Mouse (Mus musculus) heart, embryonic 12.5 days (tissue): Measurements from ENCODE around the gene Ranbp2. TPM values are rescaled to one million over a fixed set of nuclear protein-coding genes. Genes with fewer than 3 reads are reported as not detected.
A peak's percentile ranks its signal among the peaks of the same experiment; 100 is the strongest.

Experiments
- ATAC-seq: fragments of 200-750 bp; cut with Nextera tagmentation; 2 replicates; pipeline ENCODE4 v1.8.0; 2017; ENCODE audit warnings: moderate TSS enrichment, moderate library complexity; ENCODE audit not compliant: insufficient number of reproducible peaks, low FRiP score
- H3K27ac ChIP-seq: fragments of 300-500 bp; sonication (generic); 2 replicates; pipeline ENCODE4 v1.5.1; 2016; ENCODE audit warnings: mild to moderate bottlenecking, moderate library complexity; ENCODE audit not compliant: poor library complexity, severe bottlenecking
- H3K27me3 ChIP-seq: fragments of 300-500 bp; sonication (generic); replicated peaks from 2 replicates; pipeline ENCODE4 v1.6.1; 2016; ENCODE audit warnings: mild to moderate bottlenecking, moderate library complexity
- H3K36me3 ChIP-seq: fragments of 300-500 bp; sonication (generic); 2 replicates; pipeline ENCODE4 v1.6.1; 2016; ENCODE audit warnings: mild to moderate bottlenecking, moderate library complexity
- H3K4me1 ChIP-seq: fragments of 300-500 bp; sonication (generic); replicated peaks from 2 replicates; pipeline ENCODE4 v1.6.1; 2016; ENCODE audit warnings: mild to moderate bottlenecking
- H3K4me2 ChIP-seq: fragments of 300-500 bp; sonication (generic); 2 replicates; pipeline ENCODE4 v1.6.1; 2016; ENCODE audit warnings: mild to moderate bottlenecking, moderate library complexity
- H3K4me3 ChIP-seq: fragments of 300-500 bp; sonication (generic); 2 replicates; pipeline ENCODE4 v1.5.1; 2016; ENCODE audit warnings: mild to moderate bottlenecking
- H3K9ac ChIP-seq: fragments of 300-500 bp; sonication (generic); 2 replicates; pipeline ENCODE4 v1.6.1; 2016; ENCODE audit warnings: mild to moderate bottlenecking, moderate library complexity
- H3K9me3 ChIP-seq: fragments of 300-500 bp; sonication (generic); replicated peaks from 2 replicates; pipeline ENCODE4 v1.6.1; 2016; ENCODE audit warnings: mild to moderate bottlenecking, moderate library complexity
- WGBS: fragments of 180-500 bp; shearing (Covaris S2); methylation state at CpG from one replicate; pipeline ENCODE4 v1.1.7; 2016; 5-methylcytosine and 5-hydroxymethylcytosine counted together
- polyA plus RNA-seq: library from polyadenylated mRNA; unstranded; fragments of >200 nt; fragmentation: Nextera tagmentation; extraction: Ambion mirVana; gene quantifications from 2 replicates; pipeline ENCODE4 v1.2.1, GENCODE M21; 2016

Gene Ranbp2
- polyA plus RNA-seq, 1 experiment from 2014 or later: 25.8 TPM

GRCm38 (mm10) chr10:58445850-58446249, 870 bp upstream of the Ranbp2 start:
- H3K27me3 ChIP-seq: no peaks in the 10 kb centered on the region
- peak overlapping the region; percentile 63 for H3K4me2 ChIP-seq
- no peaks in the 10 kb centered on the region for H3K9me3 ChIP-seq
- 21% methylated on average over 9 of the region's 9 CpGs for WGBS
- ATAC-seq: no peak
- no peaks in the 10 kb centered on the region for H3K36me3 ChIP-seq
- peak overlapping the region; percentile 99 for H3K4me3 ChIP-seq
- peak overlapping the region; percentile 96 for H3K27ac ChIP-seq
- H3K4me1 ChIP-seq: peaks cover 9% of the 10 kb centered on the region
- peak overlapping the region; percentile 75 for H3K9ac ChIP-seq

GRCm38 (mm10) chr10:58447280-58447781, 611 bp downstream of the Ranbp2 start:
- peak overlapping the region; percentile 70 for H3K4me2 ChIP-seq
- WGBS: under 1% methylated on average over 32 of the region's 32 CpGs
- H3K4me1 ChIP-seq: peaks cover 9% of the 10 kb centered on the region
- H3K27me3 ChIP-seq: no peaks in the 10 kb centered on the region
- peaks cover 3% of the 10 kb centered on the region; the same call in 1 of the 2 replicates for H3K36me3 ChIP-seq
- peak; percentile 70; the same call in 1 of the 2 replicates for ATAC-seq
- H3K9me3 ChIP-seq: no peaks in the 10 kb centered on the region
- H3K27ac ChIP-seq: peak overlapping the region; percentile 96
- peak overlapping the region; percentile 99 for H3K4me3 ChIP-seq
- peak overlapping the region; percentile 98 for H3K9ac ChIP-seq

GRCm38 (mm10) chr10:58451575-58451974, 4.9 kb downstream of the Ranbp2 start:
- no peak for ATAC-seq
- H3K36me3 ChIP-seq: peaks cover 21% of the 10 kb centered on the region
- H3K27ac ChIP-seq: peak overlapping the region; percentile 34; the same call in 1 of the 2 replicates

DNA sequence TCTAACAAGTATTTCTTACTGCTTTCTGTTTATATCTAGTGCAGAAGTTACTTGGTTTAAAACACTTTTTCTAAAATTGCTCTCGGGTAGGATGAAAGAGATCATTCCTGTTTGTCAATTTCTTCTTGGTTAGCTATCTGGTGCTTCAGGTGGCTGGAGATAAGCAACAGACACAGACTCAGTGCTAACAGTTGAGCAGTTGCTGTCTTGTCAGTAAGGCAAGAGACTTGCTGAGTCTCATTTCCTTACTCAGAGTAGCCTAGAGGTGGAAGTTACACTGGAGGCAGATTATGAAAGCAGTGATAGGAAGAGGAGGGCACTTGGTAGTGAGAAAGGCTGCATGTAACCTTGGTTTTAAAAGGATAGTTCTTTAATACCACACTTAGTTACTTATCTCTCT, 5.5 kb downstream of the Ranbp2 start:
- Histone ChIP-seq H3K9ac (no peak overlapping the region; the same call in 1 of the 2 replicates), H3K36me3 (peaks cover 21% of the 10 kb centered on the region), H3K4me3 (no peak overlapping the region), H3K9me3 (no peaks in the 10 kb centered on the region), H3K27ac (no peak overlapping the region), H3K4me1 (0 out of 2 replicates have a peak, but pooled peaks cover 2% of the 10 kb centered on the region), H3K27me3 (no peaks in the 10 kb centered on the region), H3K4me2 (no peak overlapping the region)
- WGBS: 31% methylated on average over 1 of the region's 1 CpGs
- ATAC-seq: no peak

More at GRCm38 (mm10) chr10:58451575-58451974, 4.9 kb downstream of the Ranbp2 start:
- no peak overlapping the region for H3K4me2 ChIP-seq
- H3K9ac ChIP-seq: no peak overlapping the region
- no peaks in the 10 kb centered on the region for H3K27me3 ChIP-seq
- 0 out of 2 replicates have a peak, but pooled peaks cover 2% of the 10 kb centered on the region for H3K4me1 ChIP-seq
- no peaks in the 10 kb centered on the region for H3K9me3 ChIP-seq
- H3K4me3 ChIP-seq: no peak overlapping the region

DNA sequence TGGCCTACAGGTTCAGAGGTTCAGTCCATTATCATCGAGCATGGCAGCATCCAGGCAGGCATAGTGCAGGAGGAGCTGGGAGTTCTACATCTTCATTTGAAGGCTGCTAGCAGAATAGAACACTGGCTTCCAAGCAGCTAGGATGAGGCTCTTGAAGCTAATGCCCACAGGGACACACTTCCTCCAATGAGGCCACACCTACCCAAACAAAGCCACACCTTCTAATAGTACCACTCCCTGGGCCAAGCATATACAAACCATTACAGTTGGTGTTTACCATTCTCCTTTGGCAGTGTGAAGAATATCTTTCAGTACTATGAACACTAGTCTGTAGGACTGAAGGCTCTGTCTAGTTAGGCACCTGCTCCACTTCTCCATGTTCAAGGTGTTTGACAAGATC, 13.2 kb downstream of the Ranbp2 start:
- Histone ChIP-seq H3K36me3 (peaks cover 44% of the 10 kb centered on the region), H3K4me3 (no peak overlapping the region), H3K9ac (no peak overlapping the region), H3K27ac (no peak overlapping the region), H3K9me3 (no peaks in the 10 kb centered on the region), H3K27me3 (no peaks in the 10 kb centered on the region), H3K4me1 (no peaks in the 10 kb centered on the region), H3K4me2 (no peak overlapping the region)
- 93% methylated on average over 1 of the region's 1 CpGs for WGBS
- no peak for ATAC-seq

GRCm38 (mm10) chr10:58477086-58477755, 30.5 kb downstream of the Ranbp2 start:
- Histone ChIP-seq H3K27ac (no peak overlapping the region), H3K27me3 (no peaks in the 10 kb centered on the region), H3K9ac (no peak overlapping the region), H3K4me3 (no peak overlapping the region), H3K9me3 (no peaks in the 10 kb centered on the region), H3K36me3 (peaks cover 53% of the 10 kb centered on the region), H3K4me2 (no peak overlapping the region), H3K4me1 (no peaks in the 10 kb centered on the region)
- WGBS: 90% methylated on average over 5 of the region's 5 CpGs
- ATAC-seq: no peak

DNA sequence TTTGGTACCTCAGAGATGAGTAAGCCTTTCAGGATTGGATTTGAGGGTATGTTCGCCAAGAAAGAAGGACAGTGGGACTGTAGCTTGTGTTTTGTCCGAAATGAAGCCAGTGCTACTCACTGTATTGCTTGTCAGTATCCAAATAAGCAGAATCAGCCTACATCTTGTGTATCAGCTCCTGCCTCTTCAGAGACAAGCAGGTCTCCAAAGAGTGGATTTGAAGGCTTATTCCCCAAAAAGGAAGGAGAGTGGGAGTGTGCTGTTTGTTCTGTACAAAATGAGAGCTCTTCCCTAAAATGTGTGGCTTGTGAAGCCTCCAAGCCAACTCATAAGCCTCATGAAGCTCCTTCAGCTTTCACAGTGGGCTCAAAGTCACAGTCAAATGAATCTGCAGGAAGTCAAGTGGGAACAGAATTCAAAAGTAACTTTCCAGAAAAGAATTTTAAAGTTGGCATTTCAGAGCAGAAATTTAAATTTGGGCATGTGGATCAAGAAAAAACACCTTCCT, 31.4 kb downstream of the Ranbp2 start:
- Histone ChIP-seq H3K27ac (no peak overlapping the region), H3K4me3 (no peak overlapping the region), H3K9ac (no peak overlapping the region), H3K36me3 (peaks cover 52% of the 10 kb centered on the region), H3K4me2 (no peak overlapping the region), H3K27me3 (no peaks in the 10 kb centered on the region), H3K9me3 (no peaks in the 10 kb centered on the region), H3K4me1 (no peaks in the 10 kb centered on the region)
- WGBS: 91% methylated on average over 2 of the region's 2 CpGs
- no peak for ATAC-seq

- Histone ChIP-seq H3K9ac (no peak overlapping the region), H3K27ac (no peak overlapping the region), H3K27me3 (no peaks in the 10 kb centered on the region), H3K4me3 (no peak overlapping the region), H3K36me3 (peaks cover 63% of the 10 kb centered on the region), H3K4me1 (no peaks in the 10 kb centered on the region), H3K9me3 (no peaks in the 10 kb centered on the region), H3K4me2 (no peak overlapping the region)
- no peak for ATAC-seq
- WGBS: 91% methylated on average over 4 of the region's 4 CpGs
Observed at GRCm38 (mm10) chr10:58479954-58480490, 33.3 kb downstream of the Ranbp2 start.

DNA sequence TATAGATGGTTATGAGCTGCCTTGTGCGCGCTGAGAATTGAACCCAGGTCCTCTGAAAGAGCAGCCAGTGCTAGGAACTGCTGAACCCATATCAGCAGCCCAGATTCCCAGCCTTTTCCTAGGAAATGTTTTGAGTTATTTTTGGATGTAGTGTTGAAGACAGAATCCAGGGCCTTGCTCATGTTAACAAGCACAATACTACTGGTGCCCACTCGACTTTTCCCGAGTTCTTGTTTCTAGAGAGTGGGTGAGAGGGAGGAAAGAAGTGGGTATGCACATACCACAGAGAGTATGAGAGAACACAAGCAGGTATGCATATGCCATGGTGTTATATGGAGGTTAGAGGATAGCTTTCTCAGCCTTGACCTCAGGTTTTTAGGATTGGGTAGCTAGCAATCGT, 44.3 kb downstream of the Ranbp2 start:
- no peak overlapping the region for H3K27ac ChIP-seq
- H3K9ac ChIP-seq: no peak overlapping the region
- H3K9me3 ChIP-seq: no peaks in the 10 kb centered on the region
- no peaks in the 10 kb centered on the region for H3K27me3 ChIP-seq
- no peaks in the 10 kb centered on the region for H3K4me1 ChIP-seq
- no peak overlapping the region for H3K4me2 ChIP-seq
- ATAC-seq: no peak
- no peak overlapping the region for H3K4me3 ChIP-seq
- peaks cover 56% of the 10 kb centered on the region for H3K36me3 ChIP-seq
- WGBS: 81% methylated on average over 5 of the region's 5 CpGs

DNA sequence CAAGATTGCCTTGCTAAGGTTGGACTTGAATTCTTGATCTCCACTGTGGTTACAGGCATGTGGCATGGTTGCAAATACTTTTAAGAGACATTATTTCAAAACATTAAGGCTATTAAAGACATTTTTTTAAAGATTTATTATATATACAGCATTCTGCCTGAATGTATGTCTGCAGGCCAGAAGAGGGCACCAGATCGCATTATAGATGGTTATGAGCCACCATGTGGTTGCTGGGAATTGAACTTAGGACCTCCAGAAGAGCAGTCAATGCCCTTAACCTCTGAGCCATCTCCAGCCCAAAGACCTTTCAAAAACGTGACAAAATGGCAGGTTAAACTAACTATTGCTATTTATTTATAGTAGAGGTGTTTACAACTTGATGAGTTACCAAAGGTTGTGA, 48.9 kb downstream of the Ranbp2 start:
- H3K9me3 ChIP-seq: no peaks in the 10 kb centered on the region
- 86% methylated on average over 2 of the region's 2 CpGs for WGBS
- peaks cover 37% of the 10 kb centered on the region for H3K36me3 ChIP-seq
- H3K9ac ChIP-seq: no peak overlapping the region
- no peak overlapping the region for H3K4me2 ChIP-seq
- peaks cover 10% of the 10 kb centered on the region for H3K4me1 ChIP-seq
- no peaks in the 10 kb centered on the region for H3K27me3 ChIP-seq
- no peak for ATAC-seq
- no peak overlapping the region for H3K27ac ChIP-seq
- H3K4me3 ChIP-seq: no peak overlapping the region

- Histone ChIP-seq H3K27me3 (no peaks in the 10 kb centered on the region), H3K9ac (no peak overlapping the region), H3K36me3 (peaks cover 27% of the 10 kb centered on the region), H3K4me2 (peak overlapping the region; percentile 82), H3K27ac (no peak overlapping the region), H3K9me3 (no peaks in the 10 kb centered on the region), H3K4me1 (peaks cover 10% of the 10 kb centered on the region), H3K4me3 (peak overlapping the region; percentile 95)
- ATAC-seq: no peak
Observed at GRCm38 (mm10) chr10:58496732-58497131, 50.0 kb downstream of the Ranbp2 start.
